Mouse (Mus musculus) liver, postnatal 0 days (tissue): ENCODE measurements around the gene Mier2. TPM values are rescaled to one million over a fixed set of nuclear protein-coding genes. Genes with fewer than 3 reads are reported as not detected.
A peak's percentile ranks its signal among the peaks of the same experiment; 100 is the strongest.

Experiments used
- ATAC-seq: fragments of 200-750 bp; cut with Nextera tagmentation; 2 replicates; pipeline ENCODE4 v1.8.0; 2017; ENCODE audit warnings: mild to moderate bottlenecking, moderate library complexity
- DNase-seq: peaks from one replicate; pipeline ENCODE4 v3.0.0-alpha.2; 2016
- H3K27ac ChIP-seq: fragments of 300-500 bp; sonication (generic); 2 replicates; pipeline ENCODE4 v1.5.1; 2014; ENCODE audit warnings: antibody characterized with exemption, moderate library complexity, mild to moderate bottlenecking, low read depth
- H3K27me3 ChIP-seq: fragments of 300-500 bp; sonication (generic); 2 replicates; pipeline ENCODE4 v1.6.1; 2014; ENCODE audit warnings: low read length, control low read depth, mixed read lengths; ENCODE audit not compliant: insufficient read depth
- H3K36me3 ChIP-seq: fragments of 300-500 bp; sonication (generic); replicated peaks from 2 replicates; pipeline ENCODE4 v1.6.1; 2014; ENCODE audit warnings: mild to moderate bottlenecking, control low read depth, low read length, moderate library complexity, mixed read lengths; ENCODE audit not compliant: insufficient read depth
- H3K4me1 ChIP-seq: fragments of 300-500 bp; sonication (generic); 2 replicates; pipeline ENCODE4 v1.6.1; 2014; ENCODE audit warnings: antibody characterized with exemption, mild to moderate bottlenecking, control low read depth; ENCODE audit not compliant: insufficient read depth
- H3K4me2 ChIP-seq: fragments of 300-500 bp; sonication (generic); 2 replicates; pipeline ENCODE4 v1.6.1; 2014; ENCODE audit warnings: low read depth, mild to moderate bottlenecking, low read length, moderate library complexity, mixed read lengths
- H3K4me3 ChIP-seq: fragments of 300-500 bp; sonication (generic); 2 replicates; pipeline ENCODE4 v1.5.1; 2014; ENCODE audit warnings: low read depth, low read length
- H3K9ac ChIP-seq: fragments of 300-500 bp; sonication (generic); replicated peaks from 2 replicates; pipeline ENCODE4 v1.6.1; 2014; ENCODE audit warnings: mild to moderate bottlenecking, moderate library complexity
- H3K9me3 ChIP-seq: fragments of 300-500 bp; sonication (generic); 2 replicates; pipeline ENCODE4 v1.6.1; 2016; ENCODE audit warnings: mild to moderate bottlenecking, control low read depth, low read length, mixed read lengths
- CTCF ChIP-seq: sonication (generic); IDR thresholded peaks from 2 replicates; pipeline ENCODE4 v1.5.1; 2016; ENCODE audit warnings: antibody characterized with exemption, low read depth
- EP300 ChIP-seq: IDR thresholded peaks from 2 replicates; pipeline ENCODE4 v1.6.1; 2016; ENCODE audit warnings: antibody characterized with exemption, low read depth, mild to moderate bottlenecking
- WGBS: fragments of 180-500 bp; shearing (Covaris S2); extraction: QIAGEN DNeasy Blood & Tissue Kit; methylation state at CpG from one replicate; pipeline ENCODE4 v1.1.7; 2014; ENCODE audit not compliant: insufficient replicate concordance; 5-methylcytosine and 5-hydroxymethylcytosine counted together
- polyA plus RNA-seq: library from polyadenylated mRNA; unstranded; fragments of >200 nt; fragmentation: Nextera tagmentation; extraction: Ambion mirVana; gene quantifications from 2 replicates; pipeline ENCODE4 v1.2.1, GENCODE M21; 2015

Mier2 gene
- polyA plus RNA-seq, 1 experiment from 2014 or later: 8.6 TPM

- Histone ChIP-seq H3K27me3 (no peaks in the 10 kb centered on the region), H3K4me3 (no peak overlapping the region), H3K36me3 (peaks cover 21% of the 10 kb centered on the region), H3K9ac (no peak overlapping the region), H3K4me1 (no peaks in the 10 kb centered on the region), H3K27ac (no peak overlapping the region), H3K9me3 (no peaks in the 10 kb centered on the region), H3K4me2 (no peak overlapping the region)
- 85% methylated on average over 16 of the region's 16 CpGs for WGBS
- no peak for ATAC-seq
- TF ChIP-seq CTCF (no peak), EP300 (no peak)
- peak; percentile 12 for DNase-seq
Observed at GRCm38 (mm10) chr10:79539701-79540495, 15.1 kb downstream of the Mier2 start.

GRCm38 (mm10) chr10:79538873-79539272 lies 16.1 kb downstream of the Mier2 start:
- Histone ChIP-seq H3K4me3 (no peak overlapping the region), H3K36me3 (peaks cover 16% of the 10 kb centered on the region), H3K27me3 (no peaks in the 10 kb centered on the region), H3K4me1 (peaks cover 5% of the 10 kb centered on the region), H3K9me3 (no peaks in the 10 kb centered on the region), H3K27ac (no peak overlapping the region), H3K4me2 (no peak overlapping the region), H3K9ac (no peak overlapping the region)
- 24% methylated on average over 4 of the region's 4 CpGs for WGBS
- TF ChIP-seq EP300: no peak
- no peak for TF ChIP-seq CTCF
- DNase-seq: peak; percentile 17
- peak; percentile 16; the same call in 1 of the 2 replicates for ATAC-seq

- WGBS: 88% methylated on average over 3 of the region's 3 CpGs
- Histone ChIP-seq H3K27ac (no peak overlapping the region), H3K9me3 (no peaks in the 10 kb centered on the region), H3K4me2 (no peak overlapping the region), H3K9ac (no peak overlapping the region), H3K36me3 (peaks cover 12% of the 10 kb centered on the region; the same call in 1 of the 2 replicates), H3K4me3 (no peak overlapping the region), H3K27me3 (no peaks in the 10 kb centered on the region), H3K4me1 (peaks cover 9% of the 10 kb centered on the region)
- ATAC-seq (no peak), DNase-seq (peak; percentile 10)
- no peak for TF ChIP-seq EP300
- TF ChIP-seq CTCF: no peak
Observed at GRCm38 (mm10) chr10:79538323-79538722, 16.7 kb downstream of the Mier2 start.

DNA sequence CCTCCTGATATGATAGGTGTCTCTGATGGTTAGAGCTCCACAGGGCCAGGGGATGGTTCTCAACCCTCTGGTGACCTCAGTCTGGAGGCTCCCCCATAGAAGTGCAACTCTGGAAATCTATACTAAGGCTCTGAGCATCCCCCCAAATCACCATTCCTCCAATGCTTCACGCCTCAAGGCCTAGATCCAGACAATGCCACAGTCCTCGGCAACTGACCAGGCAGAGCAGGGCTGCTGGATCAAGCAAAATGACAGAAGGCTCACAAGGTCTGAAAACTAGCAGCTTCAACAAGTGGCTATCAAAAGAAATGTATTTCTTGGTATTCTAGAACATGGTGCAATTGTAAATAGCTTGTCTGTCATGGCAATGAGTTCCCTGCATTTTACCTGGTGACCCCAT lies 17.2 kb downstream of the Mier2 start:
- ATAC-seq: no peak
- Histone ChIP-seq H3K4me2 (no peak overlapping the region), H3K27me3 (no peaks in the 10 kb centered on the region), H3K9ac (no peak overlapping the region), H3K4me1 (peaks cover 9% of the 10 kb centered on the region), H3K9me3 (no peaks in the 10 kb centered on the region), H3K36me3 (peaks cover 9% of the 10 kb centered on the region; the same call in 1 of the 2 replicates), H3K27ac (no peak overlapping the region), H3K4me3 (no peak overlapping the region)
- WGBS: 77% methylated on average over 2 of the region's 2 CpGs
- peak; percentile 4 for DNase-seq
- TF ChIP-seq CTCF (no peak), EP300 (no peak)

DNA sequence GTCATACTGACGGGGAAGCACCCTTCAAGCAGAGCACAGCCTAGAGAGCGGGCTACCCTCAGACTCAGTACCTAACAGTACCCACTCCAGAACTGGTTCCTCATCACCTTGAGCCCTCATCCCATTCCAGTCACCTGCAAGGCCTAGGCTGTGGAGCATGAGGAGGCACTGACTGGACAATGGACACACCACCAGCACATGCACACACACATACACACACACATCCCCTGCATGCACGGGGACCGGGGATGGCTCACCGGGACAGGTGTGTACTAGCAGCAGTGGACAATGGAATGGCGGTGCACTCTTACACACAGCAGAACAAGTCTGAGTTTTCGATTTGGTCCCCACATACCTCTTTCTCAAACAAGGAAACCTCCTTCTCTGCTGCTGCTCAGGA lies 17.7 kb downstream of the Mier2 start:
- Histone ChIP-seq H3K9me3 (no peaks in the 10 kb centered on the region), H3K4me2 (no peak overlapping the region), H3K27ac (no peak overlapping the region), H3K4me1 (peaks cover 11% of the 10 kb centered on the region), H3K4me3 (no peak overlapping the region), H3K27me3 (no peaks in the 10 kb centered on the region), H3K9ac (no peak overlapping the region), H3K36me3 (peaks cover 8% of the 10 kb centered on the region; the same call in 1 of the 2 replicates)
- TF ChIP-seq CTCF (no peak), EP300 (no peak)
- ATAC-seq (no peak), DNase-seq (peak; percentile 7)
- 84% methylated on average over 7 of the region's 7 CpGs for WGBS

GRCm38 (mm10) chr10:79536461-79537080 lies 18.4 kb downstream of the Mier2 start:
- WGBS: 72% methylated on average over 12 of the region's 12 CpGs
- ATAC-seq (no peak), DNase-seq (peak; percentile 8)
- Histone ChIP-seq H3K4me2 (no peak overlapping the region), H3K36me3 (peaks cover 8% of the 10 kb centered on the region; the same call in 1 of the 2 replicates), H3K9me3 (no peaks in the 10 kb centered on the region), H3K4me1 (peaks cover 12% of the 10 kb centered on the region), H3K27ac (no peak overlapping the region), H3K4me3 (no peak overlapping the region), H3K9ac (no peak overlapping the region), H3K27me3 (no peaks in the 10 kb centered on the region)
- no peak for TF ChIP-seq EP300
- no peak for TF ChIP-seq CTCF
